Comparison of ENCODE assay signal across 8 mouse cellular contexts in genomic region chr8:122344219-122344618, GRCm38 (mm10). TPM values are rescaled to one million over a fixed set of nuclear protein-coding genes. Genes with fewer than 3 reads are reported as not detected.
DNase-seq lines count a peak whose midpoint lies in the region; ATAC-seq and TF ChIP-seq lines count a peak whose summit lies in the region.

No protein-coding gene starts in this region.

- no peak for TF ChIP-seq CTCF in ES-Bruce4 (IDR thresholded peaks at IDR 0.05; ENCODE audit: low read depth, low read length)

- no peaks in the 10 kb centered on the region; the same call in 1 of the 2 replicates for H3K27me3 ChIP-seq in heart, embryonic 15.5 days
- H3K27me3 ChIP-seq in ES-Bruce4 (ENCODE audit: control insufficient read depth, insufficient read depth, low read length, poor library complexity, severe bottlenecking): no peaks in the 10 kb centered on the region
- H3K27me3 ChIP-seq in embryonic facial prominence, embryonic 10.5 days (replicated peaks; ENCODE audit: low read depth, poor library complexity, severe bottlenecking): peaks cover 85% of the 10 kb centered on the region

- peak overlapping the region; percentile 69 for H3K4me2 ChIP-seq in heart, embryonic 15.5 days

- WGBS in heart, embryonic 15.5 days: 3% methylated on average over 2 of the region's 5 CpGs
- 0% methylated on average over 3 of the region's 5 CpGs for WGBS in embryonic facial prominence, embryonic 10.5 days

- peaks cover 9% of the 10 kb centered on the region; the same call in 1 of the 2 replicates for H3K36me3 ChIP-seq in heart, embryonic 15.5 days
- H3K36me3 ChIP-seq in ES-Bruce4 (ENCODE audit: control insufficient read depth, insufficient read depth, low read length, poor library complexity, severe bottlenecking): no peaks in the 10 kb centered on the region
- H3K36me3 ChIP-seq in embryonic facial prominence, embryonic 10.5 days (replicated peaks): no peaks in the 10 kb centered on the region

- no peak overlapping the region for H3K27ac ChIP-seq in heart, embryonic 15.5 days
- peak overlapping the region; percentile 73 for H3K27ac ChIP-seq in ES-Bruce4 (ENCODE audit: insufficient read depth, low read length)
- 0 out of 2 replicates have a peak overlapping the region, but pooled peaks have one; percentile 5 for H3K27ac ChIP-seq in embryonic facial prominence, embryonic 10.5 days (replicated peaks)

- no peak overlapping the region for H3K4me3 ChIP-seq in heart, embryonic 15.5 days
- H3K4me3 ChIP-seq in ES-Bruce4 (ENCODE audit: low read depth, low read length): peak overlapping the region; percentile 32; the same call in 1 of the 2 replicates
- peak overlapping the region; percentile 50 for H3K4me3 ChIP-seq in embryonic facial prominence, embryonic 10.5 days

- peaks cover 51% of the 10 kb centered on the region for H3K4me1 ChIP-seq in heart, embryonic 15.5 days (replicated peaks)
- peaks cover 4% of the 10 kb centered on the region for H3K4me1 ChIP-seq in ES-Bruce4 (ENCODE audit: control insufficient read depth, insufficient read depth, low read length)
- peaks cover 32% of the 10 kb centered on the region for H3K4me1 ChIP-seq in embryonic facial prominence, embryonic 10.5 days

- no peak for ATAC-seq in heart, embryonic 15.5 days (replicated peaks; ENCODE audit: insufficient number of reproducible peaks, insufficient read depth, low FRiP score, low read depth)

- no peak for DNase-seq in heart, postnatal 10 days
- peak; percentile 58 for DNase-seq in embryonic facial prominence, embryonic 10.5 days (ENCODE audit: low spot score)
- peak; percentile 79 for DNase-seq in liver
- DNase-seq in yolk sac, embryonic 10.5 days (ENCODE audit: low spot score): no peak
- DNase-seq in layer of hippocampus, adult 9-11 months: no peak
- no peak for DNase-seq in layer of hippocampus, adult 18-20 months (ENCODE audit: low spot score in 2 of 2)

- intact Hi-C loops in heart, postnatal 10 days (cut with DNase I): loop anchor here (2.0 kb wide), 1 partner anchor 25 kb away; no protein-coding TSS in a partner anchor

- H3K9me3 ChIP-seq in heart, embryonic 15.5 days (replicated peaks): no peaks in the 10 kb centered on the region
- no peaks in the 10 kb centered on the region for H3K9me3 ChIP-seq in ES-Bruce4 (replicated peaks; ENCODE audit: control insufficient read depth, insufficient read depth, low read length, poor library complexity, severe bottlenecking)
- no peaks in the 10 kb centered on the region for H3K9me3 ChIP-seq in embryonic facial prominence, embryonic 10.5 days

- no peak for TF ChIP-seq POLR2A in ES-Bruce4 (IDR thresholded peaks at IDR 0.05; ENCODE audit: insufficient read depth, low read length)

- H3K9ac ChIP-seq in heart, embryonic 15.5 days: no peak overlapping the region
- peak overlapping the region; percentile 38 for H3K9ac ChIP-seq in ES-Bruce4 (ENCODE audit: low read depth, poor library complexity, severe bottlenecking)

- TF ChIP-seq EP300 in ES-Bruce4 (IDR thresholded peaks at IDR 0.05; ENCODE audit: insufficient read depth, low read depth, low read length): peak; percentile 72; the same call in 1 of the 2 replicates

RNA-seq across cellular contexts. Expression of gene Trhr2, which starts 16.3 kb away (rescaled TPM):
- not detected in 2 replicates for polyA plus RNA-seq in heart, embryonic 15.5 days (2015; fragmentation: Nextera tagmentation; extraction: Ambion mirVana)
- not detected for total RNA-seq in heart, postnatal 10 days (2021)
- polyA plus RNA-seq in ES-Bruce4 (2011; ENCODE audit: insufficient read depth, insufficient read length, low read depth, missing spikeins): not detected in 2 replicates
- polyA plus RNA-seq in embryonic facial prominence, embryonic 10.5 days (2016; fragmentation: Nextera tagmentation; extraction: Ambion mirVana): not detected in 2 replicates
- 1 to 10 TPM in 1 of 2 experiments, under 1 TPM in 1; 0.41 to 1.3 TPM for total RNA-seq in layer of hippocampus, adult 18-20 months (2021)

RNA-seq across cellular contexts. Expression of gene Zc3h18, which starts 32.2 kb away (rescaled TPM):
- 26.1 and 31.0 TPM in 2 replicates for polyA plus RNA-seq in heart, embryonic 15.5 days (2015; fragmentation: Nextera tagmentation; extraction: Ambion mirVana)
- total RNA-seq in heart, postnatal 10 days (2021): 10 to 100 TPM; 25.5 to 27.5 TPM
- 67.1 and 67.2 TPM in 2 replicates for polyA plus RNA-seq in ES-Bruce4 (2011; ENCODE audit: insufficient read depth, insufficient read length, low read depth, missing spikeins)
- 81.8 and 82.5 TPM in 2 replicates for polyA plus RNA-seq in embryonic facial prominence, embryonic 10.5 days (2016; fragmentation: Nextera tagmentation; extraction: Ambion mirVana)
- total RNA-seq in layer of hippocampus, adult 18-20 months (2021): 10 to 100 TPM; 38.8 to 39.5 TPM

Comparison
In these comparisons a context has a peak if more than half of its experiments do, and no peak if none do; other contexts are left out.
1. DNase-seq: peak in embryonic facial prominence, embryonic 10.5 days (single experiment) and liver (single experiment); none in heart, postnatal 10 days (0 of 2), yolk sac, embryonic 10.5 days (single experiment), layer of hippocampus, adult 9-11 months (single experiment) and layer of hippocampus, adult 18-20 months (0 of 2).